Mouse (Mus musculus): Measurements from ENCODE around the gene March9. TPM values are rescaled to one million over a fixed set of nuclear protein-coding genes. Genes with fewer than 3 reads are reported as not detected.
"Not testable (repeated sequence)": the region's sequence is repeated elsewhere in the genome, so short reads cannot be mapped to it uniquely, and the experiment has no call there.

March9 gene
- polyA plus RNA-seq, 1 experiment from 2014 or later, result 7.4 TPM

DNA sequence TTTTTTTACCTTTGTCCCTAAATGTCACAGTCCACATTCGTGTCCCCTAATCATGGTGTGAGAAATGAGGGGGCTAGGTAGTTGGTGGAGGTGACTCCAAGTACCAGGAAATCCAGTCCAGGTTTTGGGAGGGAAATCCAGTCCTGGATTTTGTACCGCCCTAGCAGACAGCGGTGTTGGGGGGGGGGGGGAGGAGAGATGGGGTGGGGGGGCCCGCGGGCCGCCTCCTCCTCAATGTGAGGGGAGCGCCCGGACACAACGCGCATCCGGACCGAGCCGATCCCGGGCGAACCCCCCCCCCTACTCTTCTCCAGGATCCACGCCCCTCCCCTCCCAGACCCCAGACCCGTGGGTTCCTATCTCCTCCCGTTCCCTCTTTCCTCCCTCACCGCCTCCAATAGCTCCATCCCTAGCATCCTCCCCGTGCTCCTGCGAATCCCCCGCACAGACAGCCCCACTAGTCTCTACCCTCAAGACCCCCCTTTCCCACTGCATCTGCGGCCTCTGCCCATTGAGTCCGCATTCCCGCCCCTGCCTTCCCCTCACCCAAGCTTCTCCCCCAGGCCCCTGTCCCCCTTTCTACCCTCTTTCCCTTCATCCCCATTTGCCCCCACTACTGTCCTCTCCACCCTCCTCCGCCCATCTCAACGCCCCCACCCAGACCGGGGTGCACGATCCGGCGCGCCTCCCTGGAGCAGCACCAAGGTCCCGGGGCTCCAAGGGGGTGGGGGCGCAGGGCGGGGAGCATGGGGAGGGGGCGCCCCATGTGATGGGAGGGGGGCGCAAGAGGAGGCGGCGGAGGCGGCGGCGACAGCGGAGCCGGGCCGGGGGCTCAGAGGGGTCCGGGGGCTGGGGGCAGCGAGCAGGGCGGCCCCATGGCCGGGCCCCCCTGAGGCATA, 18.9 kb upstream of the March9 start:
- peak overlapping the region; percentile 95 for H3K9ac ChIP-seq (replicated peaks)
- H3K4me3 ChIP-seq (replicated peaks), result peak overlapping the region; percentile 81
- ATAC-seq (ENCODE audit: low FRiP score), result peak; percentile 75
- H3K36me3 ChIP-seq, result peaks cover 10% of the 10 kb centered on the region
- peak overlapping the region; percentile 91 for H3K27ac ChIP-seq (replicated peaks)
- under 1% methylated on average over 40 of the region's 49 CpGs for WGBS
- H3K4me1 ChIP-seq, result peaks cover 55% of the 10 kb centered on the region
- peak overlapping the region; percentile 93 for H3K4me2 ChIP-seq
- no peaks in the 10 kb centered on the region for H3K9me3 ChIP-seq (replicated peaks)
- H3K27me3 ChIP-seq (replicated peaks), result peaks cover 11% of the 10 kb centered on the region

DNA sequence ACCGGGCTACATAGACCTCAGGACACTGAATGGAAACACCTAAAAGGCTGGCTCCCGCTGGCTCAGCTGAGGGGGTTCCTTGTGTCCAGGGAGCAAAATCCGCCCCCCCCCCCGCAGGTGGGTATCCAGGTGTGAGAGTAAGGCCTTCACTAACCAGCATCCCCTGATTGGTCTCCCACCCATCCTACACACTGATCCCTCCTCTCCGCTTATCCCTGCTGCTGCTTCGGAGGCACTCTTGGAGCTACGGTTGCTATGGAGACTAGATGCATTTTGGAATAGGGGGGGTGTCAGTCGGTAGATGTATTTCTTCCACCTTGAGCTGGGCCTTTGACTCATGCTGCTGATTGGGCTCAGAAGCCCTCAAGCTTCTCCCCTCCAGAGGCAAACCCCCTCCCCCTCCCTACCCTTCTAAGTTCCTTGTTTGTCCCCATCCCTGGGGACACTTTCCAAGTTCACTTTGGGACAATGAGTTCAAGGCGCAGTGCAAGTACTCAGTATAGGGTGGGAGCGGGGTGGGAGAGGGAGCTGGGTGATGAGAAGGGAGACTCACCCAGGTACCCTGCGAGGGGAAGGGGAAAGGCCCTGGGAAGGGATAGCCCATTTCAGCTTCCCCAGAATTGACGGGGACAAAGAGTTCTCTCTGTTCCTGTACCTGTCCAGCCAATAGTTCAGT, 18.2 kb upstream of the March9 start:
- no peaks in the 10 kb centered on the region for H3K9me3 ChIP-seq (replicated peaks)
- H3K27me3 ChIP-seq (replicated peaks), result peaks cover 7% of the 10 kb centered on the region
- peak; percentile 54 for ATAC-seq (ENCODE audit: low FRiP score)
- peaks cover 53% of the 10 kb centered on the region for H3K4me1 ChIP-seq
- 2% methylated on average over 12 of the region's 12 CpGs for WGBS
- peak overlapping the region; percentile 81 for H3K4me3 ChIP-seq (replicated peaks)
- H3K36me3 ChIP-seq, result peaks cover 2% of the 10 kb centered on the region; the same call in 1 of the 2 replicates
- H3K9ac ChIP-seq (replicated peaks), result peak overlapping the region; percentile 42; the same call in 1 of the 2 replicates
- peak overlapping the region; percentile 91 for H3K27ac ChIP-seq (replicated peaks)
- peak overlapping the region; percentile 93 for H3K4me2 ChIP-seq

DNA sequence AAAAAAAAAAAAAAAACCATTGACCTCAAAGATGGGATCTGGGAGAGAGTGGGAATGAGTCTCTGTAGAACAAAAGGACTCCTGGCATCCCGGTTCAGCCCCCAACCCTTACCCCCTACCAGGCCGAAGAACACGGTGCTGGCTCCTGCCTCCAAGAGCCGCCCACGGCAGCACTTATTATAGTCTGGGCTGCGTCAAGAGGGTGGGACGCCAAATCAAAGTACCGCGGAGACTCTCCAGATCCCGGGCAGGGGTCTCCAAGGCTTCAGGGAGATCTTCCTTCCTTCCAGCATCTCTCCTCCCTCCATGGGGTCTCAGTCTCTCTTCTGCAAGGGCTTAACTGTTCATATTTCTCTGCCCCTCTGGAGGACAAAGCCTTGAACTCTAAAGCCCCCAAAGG, 17.5 kb upstream of the March9 start:
- ATAC-seq (ENCODE audit: low FRiP score), result no peak
- H3K9me3 ChIP-seq (replicated peaks), result no peaks in the 10 kb centered on the region
- WGBS, result 5% methylated on average over 10 of the region's 10 CpGs
- no peaks in the 10 kb centered on the region for H3K36me3 ChIP-seq
- H3K9ac ChIP-seq (replicated peaks), result peak overlapping the region; percentile 42
- peak overlapping the region; percentile 91 for H3K27ac ChIP-seq (replicated peaks)
- H3K4me2 ChIP-seq, result peak overlapping the region; percentile 93
- H3K4me1 ChIP-seq, result peaks cover 47% of the 10 kb centered on the region
- 0 out of 2 replicates have a peak, but pooled peaks cover 5% of the 10 kb centered on the region for H3K27me3 ChIP-seq (replicated peaks)
- H3K4me3 ChIP-seq (replicated peaks), result peak overlapping the region; percentile 81

DNA sequence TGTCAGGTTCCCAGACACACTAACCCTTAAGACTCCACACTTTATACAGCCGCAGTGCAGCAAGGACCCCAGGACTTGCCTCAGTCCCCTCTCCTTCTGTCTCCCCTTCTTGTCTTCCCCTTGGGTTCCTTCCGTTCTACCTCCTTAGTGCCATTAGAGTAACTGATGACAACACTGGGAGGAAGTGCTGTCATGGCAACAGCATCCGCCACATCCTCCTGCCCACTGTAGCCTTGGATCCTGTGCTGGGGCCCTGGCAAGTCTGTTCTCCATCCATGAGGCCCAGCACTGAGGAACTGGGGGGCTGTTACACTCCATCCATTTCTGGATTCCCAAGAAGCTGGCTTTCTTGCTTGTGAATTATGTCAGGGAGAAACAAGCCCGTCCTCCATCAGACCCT, 16.1 kb upstream of the March9 start:
- ATAC-seq (ENCODE audit: low FRiP score), result no peak
- H3K9me3 ChIP-seq (replicated peaks), result no peaks in the 10 kb centered on the region
- H3K9ac ChIP-seq (replicated peaks), result no peak overlapping the region
- no peaks in the 10 kb centered on the region for H3K36me3 ChIP-seq
- WGBS, result 32% methylated on average over 4 of the region's 4 CpGs
- H3K4me2 ChIP-seq, result peak overlapping the region; percentile 6; the same call in 1 of the 2 replicates
- no peak overlapping the region for H3K4me3 ChIP-seq (replicated peaks)
- peaks cover 38% of the 10 kb centered on the region for H3K4me1 ChIP-seq
- 0 out of 2 replicates have a peak, but pooled peaks cover 5% of the 10 kb centered on the region for H3K27me3 ChIP-seq (replicated peaks)
- no peak overlapping the region for H3K27ac ChIP-seq (replicated peaks)

DNA sequence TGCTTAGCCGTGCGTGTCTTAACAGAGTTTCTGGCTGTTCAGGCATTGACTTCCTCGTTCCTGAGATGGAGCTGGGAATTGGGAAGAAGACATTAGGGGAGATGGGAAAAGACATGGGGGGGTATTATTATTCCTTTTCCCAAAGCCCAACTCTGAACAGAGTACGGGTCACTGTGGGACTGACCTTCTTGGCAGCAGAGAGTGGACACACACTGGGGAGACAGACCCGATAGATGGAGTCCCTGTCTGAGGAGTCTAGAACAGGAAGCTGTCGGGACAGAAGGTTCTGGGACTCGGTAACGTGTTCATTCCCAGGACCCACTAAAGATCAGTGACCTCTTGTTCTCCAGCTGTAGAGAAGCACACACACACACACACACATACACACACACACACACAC, 15.7 kb upstream of the March9 start:
- no peak overlapping the region for H3K27ac ChIP-seq (replicated peaks)
- H3K4me3 ChIP-seq (replicated peaks), result no peak overlapping the region
- peak overlapping the region; percentile 6; the same call in 1 of the 2 replicates for H3K4me2 ChIP-seq
- WGBS, result 77% methylated on average over 8 of the region's 8 CpGs
- no peak overlapping the region for H3K9ac ChIP-seq (replicated peaks)
- no peak for ATAC-seq (ENCODE audit: low FRiP score)
- H3K9me3 ChIP-seq (replicated peaks), result no peaks in the 10 kb centered on the region
- H3K4me1 ChIP-seq, result peaks cover 38% of the 10 kb centered on the region
- no peaks in the 10 kb centered on the region for H3K36me3 ChIP-seq
- 0 out of 2 replicates have a peak, but pooled peaks cover 5% of the 10 kb centered on the region for H3K27me3 ChIP-seq (replicated peaks)

DNA sequence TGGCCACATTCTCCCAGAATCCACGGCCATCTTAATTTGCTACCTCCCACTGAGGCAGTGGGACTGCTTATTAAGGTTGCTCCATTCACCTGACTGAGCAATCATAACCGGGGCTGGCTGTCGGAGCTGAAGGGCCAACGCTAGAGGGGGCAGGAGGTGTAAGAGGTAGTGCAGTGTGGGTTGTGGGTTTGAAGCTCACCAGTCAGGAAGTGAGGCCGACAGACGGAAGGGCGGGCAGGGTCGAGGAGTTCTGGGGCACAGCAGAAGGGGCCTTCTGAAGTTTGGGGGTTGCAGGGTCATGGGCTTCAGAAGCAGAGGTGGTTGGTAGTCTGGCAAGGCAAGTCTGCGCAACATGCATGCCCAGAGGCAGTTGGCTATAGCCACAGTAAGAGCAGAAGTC, 15.1 kb upstream of the March9 start, which contains the start of gene Agap2:
Gene Agap2 (plus strand): TSS at position 205 of the 400 bp plus-strand sequence.
- WGBS, result 71% methylated on average over 9 of the region's 9 CpGs
- Histone ChIP-seq H3K9me3 (replicated peaks) (no peaks in the 10 kb centered on the region), H3K4me3 (replicated peaks) (no peak within 1 kb of the TSS), H3K27me3 (replicated peaks) (0 out of 2 replicates have a peak, but pooled peaks cover 2% of the 10 kb centered on the region), H3K9ac (replicated peaks) (no peak within 1 kb of the TSS), H3K4me2 (peak within 1 kb of the TSS; percentile 6; the same call in 1 of the 2 replicates), H3K4me1 (peaks cover 34% of the 10 kb centered on the region), H3K36me3 (no peaks in the 10 kb centered on the region), H3K27ac (replicated peaks) (no peak within 1 kb of the TSS)
- no peak for ATAC-seq (ENCODE audit: low FRiP score)

DNA sequence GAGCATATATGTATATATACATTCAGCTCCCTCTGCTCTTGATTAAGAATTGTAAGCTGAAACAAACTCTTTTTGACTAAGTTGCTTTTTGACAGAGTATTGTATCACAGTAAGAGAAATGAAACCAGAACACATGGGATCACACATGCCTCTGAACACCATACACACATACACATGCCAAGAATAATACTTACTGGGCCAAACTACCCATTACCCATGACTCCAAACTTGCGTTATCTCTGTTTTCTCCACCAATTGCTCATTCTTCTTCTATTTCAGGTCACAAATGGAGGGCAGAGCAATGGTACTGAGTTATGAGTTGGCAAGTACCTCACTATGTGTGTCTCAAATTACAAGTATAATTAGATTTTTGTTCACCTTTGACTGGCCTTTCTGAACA, 14.0 kb upstream of the March9 start:
- Histone ChIP-seq H3K27ac (replicated peaks) (no peak overlapping the region), H3K9ac (replicated peaks) (no peak overlapping the region), H3K4me2 (no peak overlapping the region), H3K36me3 (peaks cover under 1% of the 10 kb centered on the region; the same call in 1 of the 2 replicates), H3K27me3 (replicated peaks) (0 out of 2 replicates have a peak, but pooled peaks cover 2% of the 10 kb centered on the region), H3K4me1 (peaks cover 38% of the 10 kb centered on the region), H3K9me3 (replicated peaks) (no peaks in the 10 kb centered on the region), H3K4me3 (replicated peaks) (no peak overlapping the region)
- ATAC-seq (ENCODE audit: low FRiP score), result no peak
- WGBS, result 93% methylated on average over 1 of the region's 1 CpGs

DNA sequence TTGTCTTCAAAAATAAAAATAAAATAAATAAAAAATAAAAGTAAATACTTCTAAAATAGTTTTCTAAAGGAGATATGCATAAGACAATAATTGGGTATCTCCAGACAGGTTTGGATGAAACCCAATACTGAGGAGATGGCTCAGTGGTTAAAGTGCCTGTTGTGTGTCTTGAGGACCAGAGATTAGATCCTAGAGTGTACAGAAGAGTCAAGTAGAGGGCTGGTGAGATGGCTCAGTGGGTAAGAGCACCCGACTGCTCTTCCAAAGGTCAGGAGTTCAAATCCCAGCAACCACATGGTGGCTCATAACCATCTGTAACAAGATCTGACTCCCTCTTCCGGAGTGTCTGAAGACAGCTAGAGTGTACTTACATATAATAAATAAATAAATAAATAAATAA, 13.0 kb upstream of the March9 start:
- H3K27ac ChIP-seq (replicated peaks); H3K9ac ChIP-seq (replicated peaks); H3K27me3 ChIP-seq (replicated peaks); H3K9me3 ChIP-seq (replicated peaks); H3K4me3 ChIP-seq (replicated peaks); ATAC-seq (ENCODE audit: low FRiP score); H3K4me2 ChIP-seq: not testable (repeated sequence)
- peaks cover 41% of the 10 kb centered on the region for H3K4me1 ChIP-seq
- WGBS, result 70% methylated on average over 2 of the region's 2 CpGs
- peaks cover 11% of the 10 kb centered on the region for H3K36me3 ChIP-seq

DNA sequence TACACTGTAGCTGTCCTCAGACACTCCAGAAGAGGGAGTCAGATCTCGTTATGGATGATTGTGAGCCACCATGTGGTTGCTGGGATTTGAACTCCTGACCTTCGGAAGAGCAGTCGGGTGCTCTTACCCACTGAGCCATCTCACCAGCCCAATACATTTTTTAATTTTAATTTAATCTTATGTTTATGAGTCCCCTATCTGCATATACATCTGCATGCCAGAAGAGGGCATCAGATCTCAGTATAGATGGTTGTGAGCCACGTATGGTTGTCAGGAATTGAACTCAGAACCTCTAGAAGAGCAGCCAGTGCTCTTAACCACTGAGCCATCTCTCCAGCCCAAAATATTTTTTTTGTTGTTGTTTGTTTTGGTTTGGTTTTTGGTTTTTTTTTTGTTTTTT, 12.3 kb upstream of the March9 start:
- H3K27me3 ChIP-seq (replicated peaks); H3K9ac ChIP-seq (replicated peaks); H3K27ac ChIP-seq (replicated peaks); H3K4me2 ChIP-seq; ATAC-seq (ENCODE audit: low FRiP score); H3K4me3 ChIP-seq (replicated peaks); H3K9me3 ChIP-seq (replicated peaks): not testable (repeated sequence)
- Histone ChIP-seq H3K36me3 (peaks cover 18% of the 10 kb centered on the region), H3K4me1 (peaks cover 38% of the 10 kb centered on the region)
- WGBS, result 89% methylated on average over 4 of the region's 4 CpGs

DNA sequence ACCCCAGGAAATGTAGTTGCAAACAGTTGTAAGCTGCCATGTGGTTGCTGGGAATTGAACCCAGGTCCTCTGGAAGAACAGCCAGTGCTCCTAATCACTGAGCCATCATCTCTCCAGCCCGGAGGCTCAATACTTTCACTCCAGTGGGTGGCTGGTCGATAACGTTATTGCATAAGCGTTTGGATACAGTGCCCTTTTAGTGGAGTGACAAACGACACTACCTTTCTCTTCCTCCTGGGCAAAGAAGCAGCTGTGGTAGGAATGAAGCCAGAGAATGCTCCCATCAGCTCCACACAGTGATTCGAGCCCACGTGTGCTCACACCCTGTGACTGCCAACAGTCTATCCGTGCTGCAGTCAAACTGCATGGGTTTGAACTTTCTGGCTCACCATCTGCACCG, 11.2 kb upstream of the March9 start:
- no peak for ATAC-seq (ENCODE audit: low FRiP score)
- Histone ChIP-seq H3K9me3 (replicated peaks) (no peaks in the 10 kb centered on the region), H3K4me3 (replicated peaks) (peak overlapping the region; percentile 68), H3K4me1 (peaks cover 38% of the 10 kb centered on the region), H3K36me3 (peaks cover 28% of the 10 kb centered on the region), H3K4me2 (peak overlapping the region; percentile 91), H3K27ac (replicated peaks) (peak overlapping the region; percentile 97), H3K9ac (replicated peaks) (peak overlapping the region; percentile 72; the same call in 1 of the 2 replicates), H3K27me3 (replicated peaks) (0 out of 2 replicates have a peak, but pooled peaks cover 2% of the 10 kb centered on the region)
- 67% methylated on average over 9 of the region's 9 CpGs for WGBS

DNA sequence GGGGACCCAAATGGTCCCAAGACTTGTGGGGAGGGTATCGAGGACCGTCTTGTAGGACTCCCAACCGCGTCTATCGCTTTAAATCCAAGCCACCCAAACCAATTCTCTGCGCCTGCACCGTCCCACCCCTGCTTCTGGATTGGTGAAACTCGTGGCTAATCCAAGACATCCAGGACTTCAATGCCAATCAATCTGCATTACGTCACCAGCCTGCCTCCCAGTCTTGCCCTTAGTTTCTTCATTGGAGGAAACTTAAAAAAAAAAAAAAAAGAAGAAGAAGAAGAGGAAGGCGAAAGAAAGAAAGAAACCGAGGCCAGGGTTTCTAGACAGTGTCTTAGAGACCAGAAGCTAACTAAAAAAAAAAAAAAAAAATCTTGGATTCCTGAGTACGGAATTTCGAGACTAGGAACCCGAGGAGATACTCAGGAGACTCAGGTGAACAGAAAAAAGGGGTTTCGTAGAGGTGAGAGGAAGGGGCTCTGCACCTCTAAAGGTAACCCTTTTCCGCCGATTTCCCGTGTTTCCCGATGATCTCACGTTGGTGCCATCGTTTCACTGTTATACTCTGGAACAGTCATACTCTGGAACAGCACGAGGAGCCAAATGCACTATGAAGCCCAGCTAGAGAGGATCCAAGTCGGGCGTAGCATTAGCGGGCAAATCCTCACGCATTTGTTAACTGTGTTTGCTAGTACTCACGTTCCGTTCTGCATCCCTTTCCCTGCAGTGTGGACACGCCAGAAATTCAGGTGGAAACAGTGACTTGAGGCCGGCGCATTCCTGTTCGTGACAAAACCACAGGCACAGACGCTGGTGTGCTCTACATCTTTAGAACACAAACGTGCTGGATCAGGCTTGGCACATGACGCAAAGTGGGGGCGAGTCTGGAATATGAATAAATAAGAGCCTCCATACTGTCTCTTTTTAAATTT, 10.5 kb upstream of the March9 start, which contains the start of gene Tspan31:
Gene Tspan31 (minus strand): TSS at position 75 of the 932 bp plus-strand sequence.
- WGBS, result 2% methylated on average over 36 of the region's 36 CpGs
- Histone ChIP-seq H3K4me2 (peak within 1 kb of the TSS; percentile 91), H3K27ac (replicated peaks) (peak within 1 kb of the TSS; percentile 97), H3K4me3 (replicated peaks) (peak within 1 kb of the TSS; percentile 68), H3K27me3 (replicated peaks) (no peaks in the 10 kb centered on the region), H3K4me1 (peaks cover 35% of the 10 kb centered on the region), H3K36me3 (peaks cover 36% of the 10 kb centered on the region), H3K9ac (replicated peaks) (peak within 1 kb of the TSS; percentile 72), H3K9me3 (replicated peaks) (no peaks in the 10 kb centered on the region)
- ATAC-seq (ENCODE audit: low FRiP score), result peak; percentile 94
